Mouse (Mus musculus) embryonic facial prominence, embryonic 10.5 days (tissue): Measurements from ENCODE around the gene Olfr145. TPM values are rescaled to one million over a fixed set of nuclear protein-coding genes. Genes with fewer than 3 reads are reported as not detected.

Experiments
- DNase-seq: peaks from one replicate; pipeline ENCODE4 v3.0.0-alpha.2; 2017; ENCODE audit warnings: low spot score
- H3K27ac ChIP-seq: fragments of 300-500 bp; sonication (generic); replicated peaks from 2 replicates; pipeline ENCODE4 v1.5.1; 2016; ENCODE audit warnings: mild to moderate bottlenecking
- H3K27me3 ChIP-seq: fragments of 300-500 bp; sonication (generic); replicated peaks from 2 replicates; pipeline ENCODE4 v1.6.1; 2016; ENCODE audit warnings: low read depth, mild to moderate bottlenecking; ENCODE audit not compliant: poor library complexity, severe bottlenecking
- H3K36me3 ChIP-seq: fragments of 300-500 bp; sonication (generic); replicated peaks from 2 replicates; pipeline ENCODE4 v1.6.1; 2016; ENCODE audit warnings: mild to moderate bottlenecking, moderate library complexity
- H3K4me1 ChIP-seq: fragments of 300-500 bp; sonication (generic); 2 replicates; pipeline ENCODE4 v1.6.1; 2016
- H3K4me3 ChIP-seq: fragments of 300-500 bp; sonication (generic); 2 replicates; pipeline ENCODE4 v1.5.1; 2016; ENCODE audit warnings: mild to moderate bottlenecking, moderate library complexity
- H3K9me3 ChIP-seq: fragments of 300-500 bp; sonication (generic); 2 replicates; pipeline ENCODE4 v1.6.1; 2016; ENCODE audit warnings: mild to moderate bottlenecking
- WGBS: fragments of 180-500 bp; shearing (Covaris S2); methylation state at CpG from one replicate; pipeline ENCODE4 v1.1.7; 2016; 5-methylcytosine and 5-hydroxymethylcytosine counted together
- polyA plus RNA-seq: library from polyadenylated mRNA; unstranded; fragments of >200 nt; fragmentation: Nextera tagmentation; extraction: Ambion mirVana; gene quantifications from 2 replicates; pipeline ENCODE4 v1.2.1, GENCODE M21; 2016

Olfr145 gene
- not detected in 2 replicates for polyA plus RNA-seq

GRCm38 (mm10) chr9:37896661-37897060, at the start of gene Olfr145:
Gene Olfr145, plus strand, starts transcription at chr9:37896724.
- H3K9me3 ChIP-seq = no peaks in the 10 kb centered on the region
- no peak within 1 kb of the TSS for H3K4me3 ChIP-seq
- H3K27ac ChIP-seq = no peak within 1 kb of the TSS
- no peak for DNase-seq
- no peaks in the 10 kb centered on the region for H3K36me3 ChIP-seq
- WGBS = 54% methylated on average over 2 of the region's 2 CpGs
- H3K4me1 ChIP-seq = no peaks in the 10 kb centered on the region
- no peaks in the 10 kb centered on the region for H3K27me3 ChIP-seq

- no peak for DNase-seq
- WGBS = 84% methylated on average over 2 of the region's 2 CpGs
- no peak overlapping the region for H3K4me3 ChIP-seq
- H3K36me3 ChIP-seq = no peaks in the 10 kb centered on the region
- no peaks in the 10 kb centered on the region for H3K4me1 ChIP-seq
- no peaks in the 10 kb centered on the region for H3K9me3 ChIP-seq
- H3K27ac ChIP-seq = no peak overlapping the region
- no peaks in the 10 kb centered on the region for H3K27me3 ChIP-seq
Measured at GRCm38 (mm10) chr9:37849267-37849666, 47.3 kb upstream of the Olfr145 start.

- Histone ChIP-seq H3K27me3 (no peaks in the 10 kb centered on the region), H3K27ac (no peak within 1 kb of the TSS), H3K4me3 (no peak within 1 kb of the TSS), H3K4me1 (no peaks in the 10 kb centered on the region), H3K9me3 (no peaks in the 10 kb centered on the region), H3K36me3 (no peaks in the 10 kb centered on the region)
- WGBS = 82% methylated on average over 4 of the region's 4 CpGs
- DNase-seq = no peak
Measured at GRCm38 (mm10) chr9:37853969-37854368, 42.6 kb upstream of the Olfr145 start, which contains the start of gene Olfr877. Gene Olfr877, plus strand, starts transcription at chr9:37854269.

- Histone ChIP-seq H3K4me1 (no peaks in the 10 kb centered on the region), H3K36me3 (no peaks in the 10 kb centered on the region), H3K27ac (no peak overlapping the region), H3K27me3 (no peaks in the 10 kb centered on the region), H3K4me3 (no peak overlapping the region), H3K9me3 (no peaks in the 10 kb centered on the region)
- 85% methylated on average over 1 of the region's 1 CpGs for WGBS
- DNase-seq = no peak
Measured at GRCm38 (mm10) chr9:37863325-37863724, 33.2 kb upstream of the Olfr145 start.

- Histone ChIP-seq H3K9me3 (no peaks in the 10 kb centered on the region), H3K4me3 (no peak overlapping the region), H3K27me3 (no peaks in the 10 kb centered on the region), H3K36me3 (no peaks in the 10 kb centered on the region), H3K4me1 (no peaks in the 10 kb centered on the region), H3K27ac (no peak overlapping the region)
- 65% methylated on average over 1 of the region's 1 CpGs for WGBS
- DNase-seq = no peak
Measured at GRCm38 (mm10) chr9:37870246-37870645, 26.3 kb upstream of the Olfr145 start.

GRCm38 (mm10) chr9:37871097-37871496, 25.4 kb upstream of the Olfr145 start:
- 80% methylated on average over 1 of the region's 1 CpGs for WGBS
- Histone ChIP-seq H3K9me3 (no peaks in the 10 kb centered on the region), H3K27ac (no peak overlapping the region), H3K4me1 (no peaks in the 10 kb centered on the region), H3K27me3 (no peaks in the 10 kb centered on the region), H3K4me3 (no peak overlapping the region), H3K36me3 (no peaks in the 10 kb centered on the region)
- no peak for DNase-seq

- no peak for DNase-seq
- WGBS = 73% methylated on average over 1 of the region's 1 CpGs
- H3K36me3 ChIP-seq = no peaks in the 10 kb centered on the region
- H3K4me1 ChIP-seq = no peaks in the 10 kb centered on the region
- no peak overlapping the region for H3K27ac ChIP-seq
- no peaks in the 10 kb centered on the region for H3K27me3 ChIP-seq
- H3K4me3 ChIP-seq = no peak overlapping the region
- H3K9me3 ChIP-seq = no peaks in the 10 kb centered on the region
Measured at GRCm38 (mm10) chr9:37871536-37871935, 25.0 kb upstream of the Olfr145 start.

- Histone ChIP-seq H3K27me3 (no peaks in the 10 kb centered on the region), H3K9me3 (no peaks in the 10 kb centered on the region), H3K36me3 (no peaks in the 10 kb centered on the region), H3K27ac (no peak overlapping the region), H3K4me3 (no peak overlapping the region), H3K4me1 (no peaks in the 10 kb centered on the region)
- DNase-seq = no peak
- 36% methylated on average over 2 of the region's 2 CpGs for WGBS
Measured at GRCm38 (mm10) chr9:37890960-37891359, 5.6 kb upstream of the Olfr145 start.

GRCm38 (mm10) chr9:37905555-37905954, 9.0 kb downstream of the Olfr145 start:
- H3K4me3 ChIP-seq = no peak overlapping the region
- H3K4me1 ChIP-seq = no peaks in the 10 kb centered on the region
- H3K36me3 ChIP-seq = no peaks in the 10 kb centered on the region
- no peaks in the 10 kb centered on the region for H3K27me3 ChIP-seq
- no peaks in the 10 kb centered on the region for H3K9me3 ChIP-seq
- 78% methylated on average over 3 of the region's 3 CpGs for WGBS
- no peak for DNase-seq
- no peak overlapping the region for H3K27ac ChIP-seq

GRCm38 (mm10) chr9:37917540-37917939, 21.0 kb downstream of the Olfr145 start, which contains the start of gene Olfr878:
Gene Olfr878, plus strand, starts transcription at chr9:37917840.
- WGBS = 83% methylated on average over 2 of the region's 2 CpGs
- Histone ChIP-seq H3K36me3 (no peaks in the 10 kb centered on the region), H3K9me3 (no peaks in the 10 kb centered on the region)

GRCm38 (mm10) chr9:37918018-37918417, 21.5 kb downstream of the Olfr145 start:
- 57% methylated on average over 1 of the region's 1 CpGs for WGBS
- Histone ChIP-seq H3K4me3 (no peak overlapping the region), H3K9me3 (no peaks in the 10 kb centered on the region), H3K36me3 (no peaks in the 10 kb centered on the region), H3K27me3 (no peaks in the 10 kb centered on the region), H3K4me1 (no peaks in the 10 kb centered on the region), H3K27ac (no peak overlapping the region)
- DNase-seq = no peak

More at GRCm38 (mm10) chr9:37917540-37917939, 21.0 kb downstream of the Olfr145 start, which contains the start of gene Olfr878:
- Histone ChIP-seq H3K27ac (no peak within 1 kb of the TSS), H3K4me1 (no peaks in the 10 kb centered on the region), H3K4me3 (no peak within 1 kb of the TSS), H3K27me3 (no peaks in the 10 kb centered on the region)
- no peak for DNase-seq

- Histone ChIP-seq H3K36me3 (no peaks in the 10 kb centered on the region), H3K27ac (no peak overlapping the region), H3K4me3 (no peak overlapping the region), H3K9me3 (no peaks in the 10 kb centered on the region), H3K4me1 (no peaks in the 10 kb centered on the region), H3K27me3 (no peaks in the 10 kb centered on the region)
- DNase-seq = no peak
- WGBS = 87% methylated on average over 5 of the region's 5 CpGs
Measured at GRCm38 (mm10) chr9:37924194-37924593, 27.7 kb downstream of the Olfr145 start.

GRCm38 (mm10) chr9:37925445-37925844, 28.9 kb downstream of the Olfr145 start:
- WGBS = 67% methylated on average over 2 of the region's 2 CpGs
- Histone ChIP-seq H3K36me3 (no peaks in the 10 kb centered on the region), H3K4me3 (no peak overlapping the region), H3K4me1 (no peaks in the 10 kb centered on the region), H3K27me3 (no peaks in the 10 kb centered on the region), H3K27ac (no peak overlapping the region), H3K9me3 (no peaks in the 10 kb centered on the region)
- DNase-seq = no peak
